Mouse (Mus musculus): ENCODE data around the gene Sept9.

GRCm38 (mm10) chr11:117256088-117256487 lies 56.6 kb downstream of the Sept9 start:
- no peak for TF ChIP-seq CTCF (IDR thresholded peaks at IDR 0.05; ENCODE audit: low read depth)
- no peak for TF ChIP-seq EP300 (IDR thresholded peaks at IDR 0.05; ENCODE audit: low read depth)
